7 mouse cellular contexts compared by ENCODE assay signal in genomic region chr3:83273555-83274244, GRCm38 (mm10).
DNase-seq lines count a peak whose midpoint lies in the region; ATAC-seq lines count a peak whose summit lies in the region.

No protein-coding gene starts in this region.

- peak overlapping the region; percentile 20 for H3K4me3 ChIP-seq in hindbrain, embryonic 14.5 days (replicated peaks; ENCODE audit: low read length)

- peak overlapping the region; percentile 47 for H3K4me2 ChIP-seq in hindbrain, embryonic 14.5 days (replicated peaks)

- peak overlapping the region; percentile 18; the same call in 1 of the 2 replicates for H3K9ac ChIP-seq in hindbrain, embryonic 14.5 days

- H3K36me3 ChIP-seq in hindbrain, embryonic 14.5 days (replicated peaks; ENCODE audit: control insufficient read depth, insufficient read depth) = no peaks in the 10 kb centered on the region

- H3K4me1 ChIP-seq in hindbrain, embryonic 14.5 days (replicated peaks; ENCODE audit: control insufficient read depth, insufficient read depth, low read length) = no peaks in the 10 kb centered on the region

- no peak overlapping the region for H3K27ac ChIP-seq in hindbrain, embryonic 14.5 days

- no peaks in the 10 kb centered on the region for H3K27me3 ChIP-seq in hindbrain, embryonic 14.5 days (ENCODE audit: control insufficient read depth, insufficient read depth, low read length)

- peak; percentile 78 for DNase-seq in ZHBTc4 (ENCODE audit: low read depth, low spot score)
- DNase-seq in cerebellum, adult 9-10 months = peak; percentile 60
- DNase-seq in frontal cortex, postnatal 25 days (ENCODE audit: low spot score in 2 of 2) = peak; percentile 37 to 67
- peak; percentile 94 for DNase-seq in hindbrain, embryonic 14.5 days (ENCODE audit: low spot score)
- DNase-seq in layer of hippocampus, postnatal 14 days (ENCODE audit: low spot score in 2 of 2) = peak; percentile 53 to 84
- peak; percentile 75 for DNase-seq in lung, postnatal 25 days (ENCODE audit: low spot score)
- peak; percentile 71 for DNase-seq in right cerebral cortex, adult 18-20 months

- H3K9me3 ChIP-seq in hindbrain, embryonic 14.5 days (ENCODE audit: control insufficient read depth, low read length) = no peaks in the 10 kb centered on the region

- WGBS in hindbrain, embryonic 14.5 days = 37% methylated on average over 19 of the region's 19 CpGs

- peak; percentile 68 for ATAC-seq in hindbrain, embryonic 14.5 days (ENCODE audit: low FRiP score)
